In genomic region chr4:155708582-155708981, GRCm38 (mm10) we compare ENCODE assay signal across 1 mouse cellular context.
A peak's percentile ranks its signal among the peaks of the same experiment; 100 is the strongest.
TF ChIP-seq lines count a peak whose summit lies in the region.

No protein-coding gene starts in this region.

TF ChIP-seq in CH12.LX, 34 proteins besides CTCF, POLR2A, EP300 and RAD21:
- TF ChIP-seq CHD2 (IDR thresholded peaks at IDR 0.05; ENCODE audit: low read length), result no peak
- no peak for TF ChIP-seq ZC3H11A (IDR thresholded peaks at IDR 0.05; ENCODE audit: low read depth, low read length)
- TF ChIP-seq ELF1 (IDR thresholded peaks at IDR 0.05; ENCODE audit: low read depth, low read length), result peak; percentile 12; the same call in 1 of the 2 replicates
- TF ChIP-seq RCOR1 (conservative IDR thresholded peaks at IDR 0.05; ENCODE audit: low read depth, low read length), result no peak
- TF ChIP-seq CHD1 (IDR thresholded peaks at IDR 0.05; ENCODE audit: low read depth, low read length), result no peak
- no peak for TF ChIP-seq GABPA (IDR thresholded peaks at IDR 0.05; ENCODE audit: insufficient replicate concordance, low read depth, low read length)
- no peak for TF ChIP-seq KAT2A (IDR thresholded peaks at IDR 0.05; ENCODE audit: insufficient replicate concordance, low read length)
